Mouse (Mus musculus) right cerebral cortex, postnatal 14 days (tissue): ENCODE data around the gene Stim2.

ENCODE experiments used
- DNase-seq: peaks from one replicate; pipeline ENCODE4 v3.0.0; 2022

Stim2 gene

DNA sequence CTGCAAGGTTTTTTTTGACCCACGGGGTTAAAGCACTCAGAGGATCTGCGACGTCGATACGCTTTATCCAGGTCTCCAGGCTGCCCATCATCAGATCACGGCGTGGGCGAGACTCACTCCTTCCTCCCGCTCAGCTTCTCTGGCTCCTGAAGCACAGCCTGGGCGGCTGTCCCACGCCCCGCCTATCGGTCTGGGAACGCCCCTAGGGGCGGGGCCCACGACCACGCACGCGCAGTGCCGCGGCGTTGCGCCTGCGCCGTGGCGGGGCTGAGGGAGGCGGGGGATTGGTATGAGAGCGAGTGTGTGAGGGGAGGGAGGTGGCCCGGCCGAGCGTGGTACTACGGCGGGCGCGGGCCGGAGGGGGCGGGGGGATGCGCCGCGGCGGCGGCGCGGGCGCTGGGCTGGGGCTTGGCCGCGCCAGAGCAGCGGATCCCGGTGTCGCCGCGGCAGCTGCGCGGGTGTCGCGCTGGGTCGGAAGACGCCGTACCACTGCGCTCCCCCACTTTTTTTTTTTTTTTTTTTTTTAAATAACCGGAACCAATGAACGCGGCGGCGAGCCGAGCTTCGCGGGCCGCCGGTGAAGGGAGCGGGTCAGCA lies at the start of gene Stim2:
Gene Stim2, plus strand, starts transcription at position 354 of the 597 bp plus-strand sequence.
- DNase-seq: peak; percentile 94

DNA sequence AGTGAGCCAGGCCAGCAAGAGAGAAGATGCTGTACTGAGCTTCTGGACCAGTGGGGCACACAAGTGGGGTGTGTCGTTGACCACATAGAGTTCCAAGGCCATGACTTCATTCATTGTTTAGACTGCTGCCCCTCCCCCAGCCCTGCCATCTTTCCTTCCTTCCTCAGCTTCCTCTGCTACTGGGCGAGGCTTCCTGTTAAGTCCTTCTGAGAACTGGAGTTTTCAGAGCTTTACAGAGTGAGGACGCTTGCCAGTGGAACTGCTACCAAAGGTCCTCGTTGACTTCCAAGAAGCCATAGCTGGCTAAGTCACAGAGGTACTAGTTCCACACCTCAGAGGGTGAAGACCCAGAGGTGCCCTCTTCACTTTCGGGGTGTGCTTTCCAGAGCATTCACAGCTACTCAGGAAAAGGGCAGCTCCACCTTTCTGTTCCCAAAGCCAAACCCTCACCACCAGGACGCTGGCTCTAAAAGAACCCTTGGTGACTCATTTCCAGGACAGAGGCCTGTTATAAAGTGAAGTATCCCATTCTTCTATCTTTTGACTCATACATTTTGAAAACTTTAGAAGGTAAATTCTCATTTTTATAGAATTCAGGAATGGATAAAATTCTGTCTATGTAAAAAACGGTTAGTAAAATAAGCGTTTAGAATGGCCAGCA lies 49.6 kb upstream of the Stim2 start:
- no peak for DNase-seq

DNA sequence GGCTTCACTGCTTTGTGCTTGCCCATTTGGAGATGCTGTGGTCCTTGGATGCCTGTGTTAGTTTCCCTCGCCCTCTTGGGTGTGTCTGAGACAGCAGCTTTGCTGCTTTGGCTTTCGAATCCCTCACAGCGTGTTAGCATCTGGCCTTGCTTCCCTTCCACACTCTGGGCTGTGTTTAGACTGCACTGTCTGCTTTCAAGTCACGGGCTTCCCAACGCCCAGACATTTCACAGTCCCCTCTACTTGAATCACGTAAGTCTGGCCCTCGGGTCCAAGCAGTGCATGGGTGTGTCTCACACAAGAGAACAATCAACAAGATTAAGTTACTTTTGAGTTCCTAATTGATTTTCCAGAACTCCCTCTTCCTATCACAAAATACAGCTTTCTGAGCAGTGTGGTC lies 48.1 kb upstream of the Stim2 start:
- no peak for DNase-seq

DNA sequence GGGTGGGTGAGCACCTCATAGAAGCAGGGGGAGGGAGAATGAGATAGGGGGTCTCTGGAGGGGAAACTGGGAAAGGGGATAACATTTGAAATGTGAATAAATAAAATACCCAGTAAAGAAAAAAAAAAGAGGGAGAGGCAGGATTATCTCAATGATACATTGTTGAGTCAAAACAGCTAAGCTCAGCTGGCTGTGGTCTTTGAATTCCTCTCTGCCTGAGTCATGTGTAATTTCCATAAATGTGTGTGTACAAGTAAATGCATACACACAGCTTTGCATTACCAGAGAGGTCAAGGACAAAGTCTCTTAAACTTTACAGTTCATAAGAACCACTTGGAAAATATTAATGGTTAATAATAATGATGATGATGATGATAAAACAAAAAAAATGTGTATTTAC lies 45.1 kb upstream of the Stim2 start:
- DNase-seq: no peak

DNA sequence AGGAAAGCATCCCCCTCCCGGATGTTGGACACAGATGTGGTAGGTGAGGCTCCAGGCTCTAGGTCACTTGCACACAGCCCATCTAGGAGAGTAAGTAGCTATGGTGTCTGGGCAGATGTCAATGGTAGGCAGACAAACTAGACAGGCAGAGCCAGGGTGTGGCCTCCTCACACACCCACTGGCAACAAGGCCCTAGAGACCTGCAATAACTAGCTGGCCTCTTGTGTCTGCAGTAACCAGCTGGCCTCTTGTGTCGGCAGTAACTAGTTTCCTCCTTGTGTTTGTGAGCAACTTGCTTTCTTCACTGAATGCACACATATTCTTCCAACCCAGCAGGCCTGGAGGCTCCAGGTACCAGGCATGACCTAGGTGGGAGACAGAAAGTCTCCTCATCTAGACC lies 44.5 kb upstream of the Stim2 start:
- DNase-seq: no peak

DNA sequence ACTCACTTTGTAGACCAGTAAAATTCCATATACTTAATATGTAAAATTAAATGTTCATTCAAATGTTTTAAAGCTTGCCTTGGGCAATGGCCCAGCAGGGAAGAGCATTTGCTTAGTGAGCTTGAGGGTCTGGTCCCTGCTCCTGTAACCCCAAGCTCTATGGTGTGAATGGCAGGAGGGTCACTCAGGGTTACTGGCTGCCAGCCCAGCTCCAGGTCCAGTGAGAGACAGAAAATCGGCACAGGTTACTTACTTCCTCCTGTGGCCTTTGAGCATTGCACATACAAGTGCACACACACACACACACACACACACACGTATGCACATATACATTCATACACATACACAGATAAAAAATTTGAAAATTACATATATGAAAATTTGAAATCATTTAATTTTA lies 42.3 kb upstream of the Stim2 start:
- DNase-seq: no peak

DNA sequence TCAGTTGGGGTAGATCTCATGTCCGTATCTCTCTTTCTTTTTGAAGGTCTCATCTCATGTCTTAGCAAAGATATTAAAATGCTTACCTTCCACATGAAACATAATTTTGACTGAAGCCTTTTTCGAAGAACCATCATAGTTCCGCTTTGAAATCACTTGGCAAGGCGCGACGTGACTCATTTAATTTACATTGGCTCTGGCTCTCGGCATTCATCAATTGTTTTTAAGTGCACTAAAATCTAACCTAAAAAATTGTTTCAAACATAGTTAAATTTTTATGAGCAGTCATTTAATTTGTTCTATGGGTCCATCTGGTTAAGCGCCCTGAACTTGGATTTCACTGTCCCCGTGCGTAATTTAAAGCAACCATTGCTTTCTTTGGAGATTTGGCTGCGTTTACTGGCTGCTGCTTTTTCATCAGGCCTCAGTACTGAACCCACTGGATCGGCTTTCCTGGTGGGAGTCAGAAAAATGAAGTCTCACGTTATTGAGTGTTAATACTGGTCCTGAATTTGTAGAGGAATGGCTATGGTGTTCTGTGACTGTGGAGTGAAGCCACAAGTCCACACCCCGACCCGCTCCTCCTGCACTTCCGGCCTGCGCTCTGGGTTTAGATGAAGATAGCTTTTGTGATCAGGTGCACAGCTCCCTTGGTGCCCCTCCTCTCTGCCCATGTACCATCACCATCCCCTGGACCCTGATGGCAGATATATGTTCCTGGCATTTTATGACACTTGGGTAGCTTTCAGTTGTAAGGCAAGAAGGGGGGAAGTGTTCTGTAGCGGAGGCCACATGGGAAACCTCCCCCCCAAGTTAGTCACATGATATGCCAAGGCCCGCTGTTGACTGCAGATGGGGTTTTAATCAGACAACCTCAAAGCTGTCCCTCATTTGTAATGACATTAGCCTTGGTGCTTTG lies 41.6 kb upstream of the Stim2 start:
- DNase-seq: no peak

DNA sequence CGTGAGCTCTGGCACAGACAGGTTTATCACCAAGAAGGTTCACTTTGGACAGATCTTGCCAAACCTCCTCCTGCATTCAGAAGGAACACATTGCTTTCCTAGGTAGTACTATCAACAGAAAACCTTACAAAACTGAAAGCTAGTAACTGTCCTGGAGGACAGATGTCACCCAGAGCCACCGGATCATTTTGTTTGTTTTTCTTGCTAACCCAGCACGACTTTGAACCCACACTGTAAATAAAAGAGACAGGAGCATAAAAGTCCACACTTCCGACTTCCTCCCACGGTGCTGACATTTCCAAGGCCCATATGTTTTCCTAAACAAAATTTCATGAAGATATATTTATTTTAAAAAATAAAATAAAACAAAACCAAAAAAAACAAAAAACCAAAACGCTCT lies 41.0 kb upstream of the Stim2 start:
- DNase-seq: no peak

DNA sequence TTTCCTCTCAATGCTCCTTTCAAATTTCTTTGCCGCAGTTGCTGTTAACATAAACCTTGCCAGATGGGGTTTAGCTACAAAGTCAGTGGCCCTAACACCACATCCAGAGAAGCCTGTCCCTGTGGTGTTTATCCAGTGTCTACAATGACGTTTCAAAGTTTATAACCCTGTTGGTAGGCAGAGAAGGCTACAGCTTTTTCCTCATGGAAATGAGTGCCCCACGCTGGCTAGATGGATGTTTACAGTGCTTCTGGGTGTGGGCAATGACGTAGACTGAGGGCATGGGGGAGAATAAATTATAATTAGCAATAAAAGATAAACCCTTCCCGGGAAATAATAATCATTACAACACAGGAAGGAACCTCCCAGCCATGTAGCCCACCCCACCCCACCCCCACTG lies 37.1 kb upstream of the Stim2 start:
- no peak for DNase-seq

DNA sequence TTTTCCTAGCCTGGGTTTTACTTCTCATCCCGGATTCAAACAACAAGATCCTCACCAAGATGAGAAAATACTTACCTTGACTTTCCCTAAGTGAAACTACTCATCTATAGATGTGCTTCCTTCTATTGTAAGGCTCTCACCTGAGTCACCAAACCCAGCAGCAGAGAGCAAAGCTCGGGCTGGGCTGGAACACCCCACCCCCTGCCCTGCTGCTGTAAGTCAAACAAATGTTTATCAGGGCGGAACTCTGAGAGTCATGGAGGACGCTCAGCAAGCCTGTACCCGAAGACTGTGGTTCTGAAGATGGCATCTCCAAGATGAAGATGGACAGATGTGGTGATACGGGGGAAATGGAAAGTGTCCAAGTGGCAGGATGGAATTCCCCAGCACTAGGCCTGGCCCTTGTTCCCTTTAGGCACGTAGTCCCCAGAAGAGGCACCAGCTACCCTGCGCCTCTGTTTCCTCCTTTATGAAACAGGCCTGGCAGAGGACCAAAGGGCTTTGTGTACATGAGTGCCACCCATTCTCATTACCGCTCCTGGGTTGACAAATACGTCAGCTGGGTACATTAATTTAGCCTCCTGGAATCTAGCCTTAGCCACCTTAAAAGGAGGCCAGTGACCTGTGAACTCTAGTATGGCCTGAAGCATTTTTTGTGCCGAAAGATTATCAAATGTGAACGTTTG lies 36.3 kb upstream of the Stim2 start:
- DNase-seq: no peak

DNA sequence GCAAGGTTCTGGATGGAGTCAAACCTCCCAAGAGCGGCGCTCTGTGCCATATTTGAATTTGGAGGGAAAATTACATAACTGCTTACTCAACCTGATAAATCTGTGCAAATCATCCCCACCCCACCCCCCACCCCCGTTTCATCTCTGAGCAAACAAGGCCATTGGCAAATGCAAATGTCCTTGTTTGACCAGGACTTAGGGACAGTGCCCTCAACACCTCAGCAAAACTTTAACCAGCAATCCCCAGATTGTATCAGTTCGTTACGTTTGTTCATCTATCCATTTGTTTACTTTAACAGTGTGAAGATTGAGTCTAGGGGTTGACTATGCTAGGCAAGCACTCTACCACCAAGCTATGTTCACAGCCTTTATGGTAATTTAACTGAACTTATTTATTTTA lies 32.6 kb upstream of the Stim2 start:
- DNase-seq: no peak

DNA sequence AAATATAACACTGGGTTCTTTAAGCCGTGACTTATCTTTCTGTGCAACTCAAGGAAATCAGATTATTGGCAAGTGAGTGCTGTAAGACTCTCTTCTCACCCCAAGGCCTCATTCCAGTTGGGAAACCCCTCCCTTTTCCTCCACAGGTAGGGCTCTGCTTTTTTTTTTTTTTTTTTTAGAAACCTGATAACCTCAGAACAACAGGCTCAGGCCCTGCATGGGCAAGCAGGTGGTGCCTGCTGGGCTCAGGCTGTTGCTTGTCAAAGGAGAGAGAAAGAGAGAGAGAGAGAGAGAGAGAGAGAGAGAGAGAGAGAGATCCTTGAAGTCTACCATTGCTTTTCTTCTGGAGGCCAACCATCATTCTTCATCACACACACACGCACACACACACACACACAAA lies 30.7 kb upstream of the Stim2 start:
- no peak for DNase-seq

DNA sequence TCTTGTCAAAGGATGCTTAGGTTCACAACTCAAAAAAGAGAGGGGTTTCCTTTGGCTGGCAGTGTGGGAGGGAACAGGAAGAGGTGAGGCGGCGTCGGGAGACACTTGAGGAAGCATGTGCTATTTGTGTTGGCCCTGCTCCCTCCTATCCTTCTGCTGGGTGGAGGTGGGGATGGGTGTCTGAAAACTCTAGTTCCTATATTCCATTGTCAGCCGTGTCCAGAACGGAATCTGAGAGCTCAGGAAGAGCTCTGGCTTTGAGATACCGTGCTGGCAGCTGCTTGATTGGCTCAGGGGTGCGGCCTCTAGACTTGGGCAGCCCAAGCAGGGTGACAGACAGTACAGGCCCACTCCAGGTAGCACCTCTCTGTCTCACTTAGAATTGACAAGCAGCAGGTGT lies 28.1 kb upstream of the Stim2 start:
- no peak for DNase-seq

DNA sequence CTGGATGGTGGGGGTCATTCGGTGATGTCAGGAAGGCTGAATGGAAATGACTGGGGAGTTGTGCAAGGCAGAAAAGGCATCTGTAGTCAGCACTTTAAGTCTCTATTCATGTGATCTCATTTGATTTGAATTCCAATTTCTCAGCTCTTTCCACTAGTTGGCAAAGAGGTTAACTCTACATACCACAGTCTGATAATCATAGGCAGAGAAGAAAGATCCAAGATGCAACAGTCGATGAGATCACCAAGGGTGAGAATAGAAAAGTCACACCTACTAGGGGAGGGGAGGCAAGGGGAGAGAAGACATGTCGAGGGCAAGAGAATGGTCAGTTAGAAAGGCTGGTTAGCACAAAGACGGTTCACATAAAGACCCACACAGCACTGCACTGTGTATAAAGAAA lies 27.1 kb upstream of the Stim2 start:
- no peak for DNase-seq

DNA sequence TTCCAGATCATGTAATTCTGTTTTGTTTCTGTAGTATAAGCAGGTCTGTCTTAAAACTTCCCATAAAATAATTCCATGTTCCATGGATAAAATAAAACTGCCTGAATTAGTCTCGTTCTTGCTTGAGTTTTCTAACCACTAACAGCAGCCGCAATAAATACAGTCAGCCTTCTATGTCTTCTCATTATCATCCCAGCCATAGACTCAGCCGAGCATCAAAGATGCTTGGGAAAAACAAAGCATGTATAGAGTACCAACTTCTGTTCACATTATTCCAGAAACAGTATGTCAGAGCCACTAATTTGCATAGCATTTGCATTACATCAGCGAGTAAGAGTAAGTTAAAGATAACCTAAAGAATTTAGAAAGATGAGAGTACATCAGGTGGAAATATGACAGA lies 25.4 kb upstream of the Stim2 start:
- DNase-seq: no peak

DNA sequence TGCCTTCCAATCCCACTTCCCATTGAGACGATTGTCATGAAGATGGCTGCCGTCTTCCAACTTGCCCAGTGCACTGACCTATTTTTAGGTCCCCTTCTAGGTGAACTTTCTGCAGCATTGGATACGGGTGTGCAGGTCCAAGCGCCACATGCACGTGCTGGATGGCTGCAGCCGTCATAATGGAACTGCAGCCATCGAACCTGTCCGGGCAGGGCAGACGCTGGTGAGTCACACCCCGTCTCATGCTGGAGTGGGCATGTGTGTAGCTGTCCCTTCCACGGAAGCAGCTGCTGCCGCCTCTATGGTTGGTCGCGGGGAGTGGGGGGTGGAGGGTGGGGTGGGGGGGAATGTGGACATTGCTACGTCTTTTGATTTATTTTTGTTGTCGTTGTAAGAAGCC lies 21.8 kb upstream of the Stim2 start:
- DNase-seq: no peak

DNA sequence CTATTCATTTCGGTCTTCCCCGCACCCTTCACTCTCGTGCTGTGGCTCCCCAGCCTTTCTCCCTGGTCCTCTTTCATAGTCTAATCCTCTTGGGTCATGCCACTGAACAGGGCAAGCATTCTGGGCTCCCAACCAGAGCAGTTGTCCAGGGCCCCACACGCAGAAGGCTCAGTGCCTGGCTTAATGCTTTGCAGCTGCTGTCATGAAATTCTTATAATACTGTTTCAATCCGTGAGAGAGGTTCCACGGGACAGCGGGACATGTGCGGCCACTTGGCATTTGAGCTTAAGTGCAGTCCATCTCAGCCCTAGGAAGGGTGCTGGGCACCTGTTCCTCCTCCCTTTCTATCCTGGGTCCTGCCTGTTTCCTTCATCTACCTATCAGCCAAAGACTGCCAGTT lies 21.2 kb upstream of the Stim2 start:
- no peak for DNase-seq

DNA sequence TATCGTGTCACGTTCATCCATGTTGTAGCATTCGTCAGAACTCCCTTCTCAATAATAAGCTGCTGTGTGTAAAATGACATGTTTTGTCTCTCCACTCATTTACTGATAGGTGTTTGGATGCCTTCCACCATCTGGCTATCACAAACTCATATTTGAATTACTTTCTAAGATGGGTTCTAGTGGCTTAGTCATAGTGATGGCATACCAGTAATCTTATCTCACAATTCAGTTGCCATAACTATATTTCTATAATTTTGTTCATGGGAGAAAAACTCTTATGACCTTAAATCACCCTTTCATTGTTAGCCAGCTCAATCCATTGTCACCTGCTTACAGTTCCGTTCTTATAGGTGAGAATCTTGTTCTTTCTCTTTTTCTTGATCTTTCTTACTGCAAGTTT lies 14.9 kb upstream of the Stim2 start:
- no peak for DNase-seq

DNA sequence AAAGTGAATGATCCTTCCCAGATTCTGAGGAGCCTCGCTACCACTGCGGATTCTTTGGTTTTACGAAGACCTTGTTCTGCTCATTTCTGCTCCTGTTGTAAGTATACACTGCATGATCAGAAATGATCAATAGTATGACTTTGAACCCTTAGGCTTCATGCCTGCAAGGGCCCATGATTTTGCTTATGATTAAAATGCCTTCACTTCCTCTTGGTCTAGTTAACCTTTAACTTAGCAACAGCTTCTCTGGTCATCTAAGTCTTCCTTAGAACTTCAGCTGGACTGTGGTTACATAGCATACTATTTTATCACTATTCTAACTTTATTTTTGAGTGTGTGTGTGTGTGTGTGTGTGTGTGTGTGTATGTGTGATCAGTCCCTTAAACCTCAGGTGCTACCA lies 12.7 kb upstream of the Stim2 start:
- no peak for DNase-seq

DNA sequence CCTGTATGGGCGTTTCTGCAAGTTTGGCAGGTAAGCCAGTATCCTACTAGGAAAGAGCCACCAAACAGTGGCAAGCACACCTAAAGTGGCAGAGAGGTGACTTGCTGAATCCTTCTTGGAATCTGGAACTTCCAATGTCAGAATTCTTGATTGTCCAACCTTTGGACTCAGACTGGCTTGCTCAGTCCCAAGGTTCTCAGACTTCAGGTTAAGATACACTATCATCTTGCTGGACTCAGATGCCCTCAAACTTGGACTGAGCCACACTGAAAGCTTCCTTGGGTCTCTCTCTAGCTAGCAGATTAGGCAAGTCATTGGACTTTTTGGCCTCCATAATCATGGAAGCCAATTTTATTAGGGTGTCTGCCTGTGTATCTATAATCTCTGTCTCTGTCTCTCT lies 10.8 kb upstream of the Stim2 start:
- no peak for DNase-seq

DNA sequence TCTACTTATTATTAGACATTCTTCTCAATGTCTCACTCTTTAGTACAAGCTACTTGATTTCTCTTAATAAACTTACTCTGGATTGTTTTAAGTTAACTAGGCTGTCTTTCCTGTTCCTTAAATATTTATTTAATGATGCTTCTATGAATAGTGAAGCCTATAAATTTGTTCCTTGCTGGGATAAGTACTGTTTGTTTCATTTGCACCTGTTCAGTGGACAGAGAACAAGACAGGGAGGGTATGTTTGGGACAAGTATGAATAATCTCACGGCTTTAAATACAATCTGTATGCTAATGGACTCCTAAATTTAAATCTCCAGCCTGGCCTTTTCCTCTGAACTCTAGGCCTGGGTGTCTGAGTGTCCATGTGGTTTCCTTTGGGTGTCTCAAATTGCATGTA lies 10.2 kb upstream of the Stim2 start:
- no peak for DNase-seq

DNA sequence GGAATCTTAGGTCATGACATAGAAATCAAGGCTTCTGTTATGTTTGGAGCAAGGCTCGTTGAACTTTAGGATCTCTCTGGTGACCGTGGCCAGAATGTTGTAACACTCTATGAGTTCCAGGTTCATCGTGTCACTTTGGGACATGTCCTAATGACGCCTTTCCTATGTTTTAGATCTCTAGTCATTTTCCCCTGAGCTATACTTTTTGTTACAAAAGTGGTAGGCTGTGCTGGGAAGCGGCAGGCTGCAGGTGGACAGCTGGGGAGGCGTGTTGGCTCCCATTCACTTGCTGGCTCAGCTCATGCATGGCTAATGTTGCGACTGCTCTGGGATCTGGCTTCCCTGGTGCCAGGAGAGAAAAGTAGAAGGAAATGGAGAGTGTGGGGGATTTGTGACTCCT lies 5.7 kb upstream of the Stim2 start:
- peak; percentile 59 for DNase-seq

DNA sequence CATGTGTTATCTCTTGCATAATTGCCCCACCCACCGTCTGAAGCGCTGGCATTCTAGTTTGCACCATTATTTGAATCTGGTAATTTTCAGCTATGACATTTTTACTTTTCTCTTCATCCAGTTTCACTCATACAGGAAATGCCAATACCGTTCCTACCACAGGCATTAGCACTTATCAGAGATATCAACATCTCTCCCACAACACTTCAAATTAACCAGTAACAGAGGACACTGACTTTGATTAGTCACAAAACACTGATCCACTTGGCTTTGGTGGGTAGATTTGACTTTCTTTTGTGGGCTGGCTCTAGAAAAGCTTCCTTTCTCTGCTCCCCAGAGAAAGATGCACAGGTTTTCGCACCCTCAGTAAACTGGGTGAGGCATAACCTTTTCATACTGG lies 3.7 kb upstream of the Stim2 start:
- DNase-seq: no peak

DNA sequence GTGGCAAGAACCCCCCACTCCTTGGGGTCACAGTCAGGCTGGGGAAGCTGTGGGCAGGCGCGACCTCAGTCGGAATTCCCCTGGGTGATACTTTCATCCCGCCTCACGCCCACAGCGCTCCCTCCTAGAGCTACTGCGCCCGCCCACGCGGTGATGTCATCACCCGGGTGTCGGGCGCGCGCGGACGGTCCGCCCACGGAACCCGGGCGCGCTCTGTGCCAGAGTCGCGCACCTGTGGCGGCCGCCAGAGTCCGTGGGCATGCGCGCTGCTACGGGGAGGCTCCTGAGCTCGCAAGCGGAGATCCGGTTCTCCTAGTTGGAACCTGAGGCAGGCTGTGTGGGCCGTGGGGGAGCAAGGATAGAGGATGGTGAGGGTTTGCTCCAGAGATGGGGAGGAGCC lies 3.0 kb upstream of the Stim2 start:
- DNase-seq: peak; percentile 82
